Mouse (Mus musculus) kidney, postnatal 36 days (tissue): ENCODE data around the gene Kidins220.

Source experiments
- DNase-seq, 2 experiments: peaks; one replicate each; pipeline ENCODE4 v3.0.0; 2021 to 2022; ENCODE audit warnings: mixed read lengths in 2 of 2

Gene Kidins220

DNA sequence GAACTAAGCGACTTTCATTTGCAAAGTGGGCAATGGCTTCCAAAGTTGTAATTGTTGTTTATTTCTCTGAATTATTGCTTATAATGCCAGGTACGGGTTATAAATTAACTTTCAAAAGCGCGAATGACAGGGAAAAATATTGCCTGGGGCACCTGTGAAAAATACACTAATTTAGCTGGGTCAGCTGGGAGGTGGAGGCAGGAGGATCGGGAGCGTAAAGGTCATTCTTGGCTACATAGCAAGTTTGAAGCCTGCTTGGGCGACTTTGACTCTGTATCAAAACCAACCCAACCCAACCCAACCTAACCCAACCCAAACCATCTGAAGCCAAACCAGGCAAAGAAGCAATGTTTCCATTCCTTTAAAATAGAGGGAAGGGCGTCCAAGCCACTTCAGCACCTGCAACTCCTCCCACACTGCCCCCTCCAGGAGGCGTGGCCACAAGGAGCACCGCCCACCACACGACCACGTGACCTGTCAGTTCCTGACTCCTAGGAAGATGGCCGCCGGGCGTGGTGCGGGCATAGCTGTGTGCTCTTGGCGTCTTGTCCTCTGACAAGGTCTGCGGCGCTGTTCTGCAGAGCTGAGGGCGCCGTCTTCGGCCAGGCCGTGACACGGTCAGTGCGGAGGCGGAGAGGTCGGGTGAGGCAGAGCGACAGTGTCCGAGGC is at the start of gene Kidins220:
Kidins220 (plus strand) TSS at position 480 of the 669 bp plus-strand sequence.
- DNase-seq = peak; percentile 96 to 99

DNA sequence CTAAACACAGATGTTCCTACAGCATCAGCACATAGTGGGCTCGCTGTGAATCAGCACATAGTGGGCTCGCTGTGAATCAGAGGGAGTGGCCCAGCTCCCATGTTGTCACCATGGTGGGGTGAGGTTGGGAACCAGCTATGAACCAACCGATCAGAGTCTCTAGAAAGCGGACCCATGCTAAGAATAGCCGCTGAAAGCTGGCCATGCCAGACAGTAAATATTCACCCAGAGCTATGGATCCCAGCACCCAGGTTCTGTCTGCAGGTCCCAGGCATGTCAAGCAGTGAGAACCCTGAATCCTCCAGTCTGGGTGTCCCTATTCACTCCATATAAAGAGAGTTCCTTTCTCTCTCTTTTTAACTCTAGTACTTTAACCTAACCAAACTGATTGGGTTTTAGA is 49.4 kb upstream of the Kidins220 start:
- DNase-seq = no peak

DNA sequence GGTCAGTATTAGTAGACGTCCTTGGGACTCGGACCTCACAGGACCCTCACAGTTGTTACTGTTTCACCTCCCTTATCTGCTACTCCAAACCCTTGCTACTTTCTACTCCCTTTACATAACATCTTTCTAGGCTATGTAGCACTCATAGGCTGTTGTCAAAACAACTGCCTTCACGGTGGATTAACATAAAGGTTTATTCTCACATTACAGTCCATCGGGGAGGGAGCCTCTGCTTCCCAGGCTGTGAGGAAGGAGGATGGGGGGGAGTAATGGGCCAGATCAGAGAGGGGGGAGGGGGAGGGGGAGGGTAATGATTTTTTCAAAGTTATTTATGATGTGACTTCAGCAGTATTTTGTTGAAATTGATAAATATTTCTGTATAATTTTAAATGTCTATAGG is 49.0 kb upstream of the Kidins220 start:
- DNase-seq = no peak

DNA sequence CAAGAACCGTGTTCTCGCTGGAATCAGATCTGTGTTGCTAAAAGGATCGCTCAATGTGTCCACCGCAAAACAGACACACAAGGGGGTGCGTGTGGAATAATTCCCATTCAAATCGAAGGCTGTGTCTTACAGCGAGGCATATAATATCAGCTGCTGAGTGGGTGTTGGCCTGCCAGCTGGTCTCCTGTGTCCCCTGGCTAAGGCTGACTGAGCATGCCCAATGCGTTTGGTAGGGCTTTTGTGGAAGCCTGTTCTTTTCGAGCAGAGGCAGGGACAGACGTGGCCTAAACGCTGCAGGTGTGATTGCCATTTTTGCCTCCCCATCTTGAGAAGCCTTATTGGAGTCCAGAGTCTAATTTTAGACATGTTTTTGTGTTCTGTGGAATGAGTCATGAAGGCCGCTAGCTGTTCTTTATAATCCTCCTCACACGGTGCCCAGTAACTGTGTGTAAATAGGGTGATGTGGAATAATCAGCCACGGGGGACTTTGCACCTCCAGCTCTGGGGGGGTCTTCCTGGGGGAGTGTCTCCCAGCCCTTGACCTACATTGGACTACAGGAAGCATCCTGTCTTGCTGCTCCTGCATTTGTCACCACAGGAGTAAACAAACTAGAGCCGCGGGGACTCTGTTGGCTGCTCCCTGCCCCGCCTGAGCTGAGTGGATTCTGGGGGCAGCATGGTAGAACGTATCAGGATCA is 46.5 kb upstream of the Kidins220 start:
- DNase-seq = peak in 1 of 2 experiments; percentile 20

DNA sequence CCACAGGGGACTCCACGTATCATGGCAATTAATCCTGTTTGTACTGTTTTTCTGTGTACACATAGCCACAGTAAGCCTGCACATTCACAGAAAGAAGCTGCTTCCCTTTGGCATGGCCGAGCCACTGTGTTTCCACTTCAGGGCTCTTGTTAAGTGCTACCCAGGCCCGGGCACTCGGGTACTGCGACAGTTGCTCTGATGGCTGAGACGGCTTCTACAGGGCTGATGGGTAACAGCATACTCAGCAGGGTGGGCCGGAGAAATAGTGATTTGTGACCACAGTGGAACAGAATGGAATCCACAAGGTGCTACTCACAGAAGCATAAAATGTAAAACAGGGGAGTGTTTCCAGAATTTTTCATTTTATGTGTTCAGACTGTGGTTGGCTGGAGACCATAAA is 45.7 kb upstream of the Kidins220 start:
- DNase-seq = no peak

DNA sequence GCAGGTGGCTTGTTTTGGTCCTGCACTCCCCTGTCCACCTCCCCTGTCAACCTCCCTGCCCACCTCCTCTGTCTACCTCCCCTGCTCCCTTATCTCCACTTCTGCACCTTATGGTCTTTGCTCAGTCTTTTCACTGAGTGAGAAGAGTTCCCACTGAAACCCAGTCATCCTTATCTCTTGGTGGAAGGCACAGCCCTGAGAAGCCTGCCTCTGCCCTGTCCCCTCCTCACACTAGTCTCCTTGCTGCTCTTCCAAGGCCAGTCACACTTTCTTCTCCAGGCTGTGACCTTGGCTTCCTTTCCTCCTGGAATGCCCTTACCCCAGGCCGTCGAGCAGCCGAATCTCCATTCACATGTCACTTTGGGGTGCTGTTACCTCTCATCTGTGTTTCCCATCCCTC is 44.0 kb upstream of the Kidins220 start:
- DNase-seq = no peak

DNA sequence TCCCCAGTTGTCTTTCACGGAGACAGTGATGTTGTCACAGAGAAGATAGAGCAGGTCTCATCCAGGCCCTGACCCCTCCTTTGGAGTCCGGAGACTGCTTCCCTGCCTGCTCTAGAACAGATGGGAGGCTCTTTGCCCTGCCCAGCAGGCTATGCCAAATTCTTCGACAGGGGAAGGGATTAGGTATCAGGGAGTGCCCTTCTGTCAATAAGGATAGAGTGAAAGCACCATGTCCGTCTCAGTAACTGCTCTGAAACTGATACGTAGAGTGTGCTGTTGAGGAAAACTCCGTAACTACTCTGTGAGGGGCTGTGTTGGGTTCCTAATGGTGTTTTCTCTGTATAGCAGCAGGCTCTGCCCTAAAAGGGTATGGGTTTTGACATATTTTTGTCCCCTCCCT is 42.6 kb upstream of the Kidins220 start:
- DNase-seq = no peak

DNA sequence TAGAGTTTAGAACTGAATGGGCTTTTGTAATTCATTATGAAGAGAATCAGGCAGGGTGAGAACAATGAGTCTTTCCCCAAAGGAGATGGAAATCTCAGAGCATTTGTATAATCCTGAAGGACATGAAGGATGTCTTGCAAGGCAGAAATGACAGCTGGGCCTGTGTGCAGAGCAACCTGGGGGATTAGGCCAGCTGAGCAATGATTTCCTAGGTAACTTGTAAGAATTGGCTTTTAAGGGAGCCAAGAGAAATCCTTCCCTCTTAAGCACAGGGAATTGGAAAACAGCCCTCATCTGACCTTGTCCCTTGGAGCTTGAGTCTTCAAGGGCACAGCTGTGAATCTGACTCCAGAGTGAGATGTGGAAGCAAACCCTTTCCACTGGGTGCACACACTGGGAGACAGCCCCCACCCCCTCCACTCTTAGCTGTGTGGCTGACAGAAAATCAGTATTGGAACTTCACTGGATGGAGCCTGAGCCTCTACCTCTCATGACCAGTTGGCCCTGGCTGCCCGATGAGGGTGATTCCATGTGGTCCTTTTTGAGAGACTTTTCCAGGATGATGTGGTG is 41.4 kb upstream of the Kidins220 start:
- no peak for DNase-seq

DNA sequence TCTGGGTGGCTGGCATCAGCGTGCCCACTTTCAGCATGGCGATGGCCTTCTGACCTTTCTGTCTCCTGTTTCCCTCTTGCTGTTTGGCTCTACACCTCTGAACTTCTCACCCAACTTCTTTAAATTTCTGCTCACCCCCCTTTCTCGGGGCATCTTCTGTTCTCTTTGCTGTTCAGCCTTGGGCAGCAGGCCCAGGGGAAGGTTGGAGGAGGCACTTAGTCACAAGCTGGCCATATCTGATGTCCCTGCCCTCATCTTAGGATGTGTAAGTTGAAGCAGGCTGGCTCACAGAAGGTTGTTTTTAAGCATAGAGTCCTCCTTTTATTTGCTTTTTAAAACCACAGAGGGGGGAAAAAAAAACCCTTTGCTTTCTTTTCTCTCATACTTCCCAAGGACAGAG is 40.7 kb upstream of the Kidins220 start:
- DNase-seq = no peak

DNA sequence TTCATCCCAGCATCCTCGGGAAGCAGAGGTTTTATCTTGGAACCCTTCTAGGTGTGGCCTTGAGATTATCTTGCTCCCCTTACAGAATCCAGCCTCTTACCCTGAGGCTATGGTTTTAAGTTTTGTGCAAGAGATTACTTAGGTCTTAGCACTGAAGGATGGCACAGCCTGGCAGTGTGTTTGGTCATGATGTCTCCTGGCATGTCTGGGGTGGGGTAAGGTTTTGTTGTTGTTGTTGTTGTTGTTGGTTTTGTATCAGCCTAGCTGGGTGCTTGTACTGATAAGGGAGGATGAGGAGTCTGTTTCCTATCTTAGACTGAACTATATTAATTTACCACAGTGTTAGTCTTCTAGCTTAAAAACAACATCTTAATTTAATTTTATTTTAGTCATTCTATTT is 38.4 kb upstream of the Kidins220 start:
- DNase-seq = no peak

DNA sequence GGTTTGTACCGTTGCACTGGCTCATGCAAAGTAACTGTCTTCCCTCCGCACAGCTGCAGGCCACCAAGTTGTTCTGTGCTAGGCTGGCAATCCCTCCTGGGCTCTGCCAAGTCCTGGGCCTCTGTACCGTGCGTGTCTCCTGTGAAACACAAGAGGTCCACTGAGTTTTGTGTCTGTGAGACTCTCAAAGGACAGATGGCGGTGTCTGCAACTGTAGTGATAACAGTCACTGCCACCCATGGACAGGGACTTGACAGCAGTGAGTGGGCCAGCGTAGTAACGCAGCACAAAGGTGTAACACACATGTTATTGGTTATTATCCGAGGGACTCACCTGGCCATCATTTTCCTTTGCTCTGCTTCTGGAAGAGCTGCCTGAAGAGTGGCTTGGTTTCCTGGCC is 35.4 kb upstream of the Kidins220 start:
- DNase-seq = no peak

DNA sequence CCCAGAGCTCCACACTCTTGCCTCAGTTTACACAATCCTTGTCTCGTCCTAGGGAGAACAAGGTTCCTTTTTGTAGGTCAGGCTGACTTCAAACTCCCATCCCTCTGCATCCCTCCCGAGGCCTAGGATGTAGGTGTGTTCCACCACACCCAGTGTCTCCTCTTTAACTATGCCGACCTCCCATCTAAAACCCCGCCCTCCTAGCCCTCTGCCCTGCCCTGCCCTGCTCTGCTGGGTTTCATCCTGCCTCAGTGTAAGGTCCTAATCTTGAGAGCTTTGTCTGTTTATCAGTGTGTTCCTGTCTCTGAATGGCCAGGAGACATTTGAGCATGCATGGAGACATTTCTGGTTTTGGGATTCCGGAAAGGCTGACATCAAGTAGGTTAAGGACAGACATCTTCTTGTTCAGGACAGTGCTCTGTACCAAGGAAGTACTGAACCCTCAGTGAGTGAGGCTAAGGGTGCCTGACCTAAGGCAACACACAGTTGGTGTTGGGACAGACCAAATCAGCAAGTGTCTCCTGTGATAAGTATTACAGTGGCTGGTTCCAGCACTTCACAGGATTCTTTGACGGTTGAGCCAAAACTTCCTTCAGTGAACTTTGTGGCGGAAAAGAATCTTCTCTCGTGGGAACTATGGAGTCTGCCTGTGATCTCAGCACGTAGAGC is 32.0 kb upstream of the Kidins220 start:
- DNase-seq = no peak

DNA sequence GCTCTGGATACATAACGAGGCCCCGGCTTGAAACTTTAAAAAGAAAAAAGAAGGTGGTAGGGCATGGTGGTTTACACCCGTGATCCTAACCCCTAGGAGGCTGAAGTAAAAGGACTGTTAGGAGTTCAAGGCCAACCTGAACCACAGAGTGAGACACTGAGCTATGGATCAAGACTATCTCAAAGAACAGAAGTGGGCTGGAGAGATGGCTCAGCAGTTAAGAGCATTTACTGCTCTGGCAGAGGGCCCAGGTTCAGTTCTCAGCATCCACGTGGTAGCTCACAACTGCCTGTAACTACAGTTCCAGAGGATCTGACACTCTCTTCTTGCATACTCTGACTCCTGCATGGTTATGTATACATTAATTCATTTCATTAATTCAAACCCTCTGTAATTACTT is 31.3 kb upstream of the Kidins220 start:
- DNase-seq = no peak

DNA sequence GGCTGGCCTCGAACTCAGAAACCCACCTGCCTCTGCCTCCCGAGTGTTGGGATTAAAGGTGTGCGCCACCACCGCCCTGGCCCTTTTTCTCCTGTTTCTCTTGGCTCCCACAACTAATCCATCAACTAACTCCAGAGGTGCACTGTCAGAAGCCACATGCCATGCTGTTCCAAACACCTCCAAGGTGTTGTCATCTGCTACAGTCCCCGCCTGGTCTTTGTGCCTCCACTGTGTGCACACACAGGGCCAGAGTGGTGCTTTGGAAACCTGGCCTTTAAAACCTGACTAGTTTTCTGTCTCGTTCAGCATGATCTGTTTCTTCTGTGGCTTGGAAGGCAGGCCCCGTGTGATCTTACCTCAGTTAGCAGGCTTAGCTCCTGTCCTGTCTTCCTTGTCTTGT is 30.1 kb upstream of the Kidins220 start:
- no peak for DNase-seq

DNA sequence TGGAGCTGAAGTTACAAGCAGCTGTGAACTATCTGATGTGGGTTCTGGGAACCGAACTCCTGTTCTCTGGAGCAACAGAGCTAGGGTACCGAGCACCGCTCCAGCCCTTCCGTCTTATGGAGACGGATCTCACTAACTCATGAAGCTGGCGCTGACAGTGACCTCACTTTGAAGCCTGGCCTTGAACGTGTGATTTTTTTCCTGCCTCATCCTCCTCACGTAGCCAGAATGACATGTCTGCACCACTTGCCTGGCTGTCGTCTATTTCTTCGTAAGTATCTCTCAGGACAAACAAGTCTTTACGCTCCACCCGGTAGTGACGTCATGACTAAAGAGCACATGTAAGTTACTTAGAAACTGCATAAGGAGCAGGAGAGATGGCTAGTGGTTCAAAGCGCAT is 27.7 kb upstream of the Kidins220 start:
- DNase-seq = no peak

DNA sequence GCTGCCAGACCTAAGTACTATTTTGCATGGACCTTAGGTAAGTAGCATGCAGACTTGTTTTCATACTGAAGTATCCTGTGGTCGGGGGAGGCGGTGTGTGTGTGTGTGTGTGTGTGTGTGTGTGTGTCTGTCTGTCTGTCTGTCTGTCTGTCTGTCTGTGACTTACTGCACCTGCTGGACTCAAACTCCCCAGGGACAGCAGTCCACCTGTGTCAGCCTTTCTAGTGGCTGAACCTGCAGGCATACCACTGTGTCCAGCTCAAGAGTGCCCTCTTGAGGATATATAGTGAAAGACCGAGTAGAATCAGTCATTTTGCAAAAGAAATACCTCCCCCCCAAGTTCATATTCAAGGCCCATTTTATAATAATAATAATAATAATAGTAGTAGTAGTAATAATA is 26.4 kb upstream of the Kidins220 start:
- peak; percentile 49 to 51 for DNase-seq

DNA sequence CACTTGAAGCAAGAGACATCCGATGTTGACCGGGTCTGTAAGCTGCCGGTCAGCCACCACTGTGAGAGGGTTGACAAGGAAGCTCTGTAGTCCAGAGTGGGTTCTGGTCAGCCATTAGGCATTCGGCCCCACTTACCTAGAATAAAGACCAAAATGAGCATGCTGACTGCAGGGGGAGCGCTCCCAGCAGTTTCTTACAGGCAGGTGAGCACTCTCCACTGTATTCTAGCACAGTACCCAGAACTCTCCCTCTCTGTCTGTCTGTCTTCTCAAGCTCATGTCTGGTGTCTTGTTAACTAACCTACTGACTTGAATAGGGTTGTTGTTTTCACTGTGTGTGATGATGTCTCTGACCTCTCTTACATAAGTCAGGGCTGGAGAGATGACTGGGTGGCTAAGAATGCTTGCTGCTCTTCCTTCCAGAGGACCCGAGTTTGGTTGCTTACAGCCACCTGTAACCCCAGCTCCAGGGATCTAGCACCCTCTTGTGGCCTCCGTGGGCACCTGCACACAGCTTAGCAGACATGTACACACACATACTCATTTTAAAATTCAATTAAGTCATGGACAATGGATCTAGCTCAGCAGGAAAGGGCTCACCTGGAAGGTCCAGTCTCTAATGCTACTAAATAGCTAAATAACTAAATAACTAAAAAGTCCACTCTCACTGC is 24.2 kb upstream of the Kidins220 start:
- DNase-seq = peak in 1 of 2 experiments; percentile 49

DNA sequence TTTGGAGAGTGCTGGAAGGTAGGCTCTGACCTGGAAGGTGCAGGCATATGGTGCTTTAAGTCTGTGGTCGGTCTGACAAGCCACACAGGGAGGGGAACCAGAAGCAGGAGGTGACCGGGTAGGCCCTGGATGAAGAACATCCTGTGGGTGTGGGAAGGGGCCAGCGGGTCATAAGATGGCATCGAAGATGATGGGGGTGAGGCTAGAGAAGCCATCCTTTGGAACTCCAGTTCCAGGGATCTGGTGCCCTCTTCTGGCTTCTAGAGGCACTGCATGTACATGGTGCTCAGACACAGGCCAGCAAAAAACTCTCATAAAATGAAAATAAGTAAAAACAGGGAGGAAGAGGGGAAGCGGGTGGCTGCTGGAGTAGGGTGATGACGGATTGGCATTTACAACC is 22.6 kb upstream of the Kidins220 start:
- peak; percentile 64 to 86 for DNase-seq

DNA sequence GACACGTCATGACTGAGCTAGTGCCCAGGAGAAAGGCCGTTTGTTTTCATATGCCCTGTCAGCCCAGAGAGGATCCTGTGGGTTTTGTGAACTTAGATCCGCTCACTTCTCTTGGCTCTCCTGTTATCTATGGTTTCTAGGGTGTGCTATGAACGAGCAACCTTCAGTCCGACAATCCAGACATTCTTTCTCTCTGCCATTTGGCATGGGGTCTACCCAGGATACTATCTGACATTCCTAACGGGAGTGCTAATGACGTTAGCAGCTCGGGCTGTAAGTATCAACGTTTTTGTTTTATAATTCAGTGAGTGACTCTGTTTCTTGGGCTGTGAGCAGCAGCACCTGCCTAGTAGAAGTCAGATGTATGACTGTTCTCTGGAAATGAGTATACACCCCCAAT is 19.6 kb upstream of the Kidins220 start:
- DNase-seq = no peak

DNA sequence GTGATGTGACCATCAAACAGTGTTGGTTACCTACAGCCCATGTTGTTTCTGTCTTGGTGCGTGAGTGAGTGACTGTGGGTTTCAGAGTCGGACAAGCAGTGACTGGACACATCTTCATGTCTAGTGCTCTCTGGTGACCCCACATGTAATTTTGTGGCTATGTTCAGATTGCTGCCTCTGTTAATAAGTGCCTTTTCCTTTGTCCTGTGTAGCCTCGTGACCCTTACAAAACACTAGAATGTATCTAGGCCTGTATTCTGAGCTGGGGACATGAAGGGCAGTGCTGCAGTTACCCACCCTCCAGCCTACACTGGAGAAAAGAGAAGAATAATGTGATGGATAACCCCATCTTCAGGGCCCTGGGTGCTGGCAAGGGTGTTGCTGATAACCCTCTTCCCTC is 16.2 kb upstream of the Kidins220 start:
- DNase-seq = peak; percentile 25 to 53

DNA sequence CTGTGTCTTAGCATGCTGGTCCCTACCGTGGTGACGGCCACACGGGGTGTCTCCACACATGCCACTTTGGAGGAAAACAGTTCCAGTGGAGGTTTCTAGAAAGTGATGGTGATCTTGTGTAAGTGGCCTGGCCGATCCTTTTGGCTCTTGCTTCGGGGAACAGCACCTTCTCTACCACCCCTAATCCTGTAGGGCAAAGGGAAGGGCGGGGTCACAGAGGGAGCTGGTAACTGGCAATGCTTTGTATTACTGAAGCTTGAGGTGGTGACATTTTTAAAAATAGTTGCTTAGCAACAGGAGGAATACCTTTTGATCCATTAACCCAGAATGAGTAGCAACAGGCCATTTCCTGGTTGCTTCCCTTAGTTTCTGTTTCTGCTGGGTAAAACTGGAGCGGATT is 12.9 kb upstream of the Kidins220 start:
- peak in 1 of 2 experiments; percentile 22 for DNase-seq

DNA sequence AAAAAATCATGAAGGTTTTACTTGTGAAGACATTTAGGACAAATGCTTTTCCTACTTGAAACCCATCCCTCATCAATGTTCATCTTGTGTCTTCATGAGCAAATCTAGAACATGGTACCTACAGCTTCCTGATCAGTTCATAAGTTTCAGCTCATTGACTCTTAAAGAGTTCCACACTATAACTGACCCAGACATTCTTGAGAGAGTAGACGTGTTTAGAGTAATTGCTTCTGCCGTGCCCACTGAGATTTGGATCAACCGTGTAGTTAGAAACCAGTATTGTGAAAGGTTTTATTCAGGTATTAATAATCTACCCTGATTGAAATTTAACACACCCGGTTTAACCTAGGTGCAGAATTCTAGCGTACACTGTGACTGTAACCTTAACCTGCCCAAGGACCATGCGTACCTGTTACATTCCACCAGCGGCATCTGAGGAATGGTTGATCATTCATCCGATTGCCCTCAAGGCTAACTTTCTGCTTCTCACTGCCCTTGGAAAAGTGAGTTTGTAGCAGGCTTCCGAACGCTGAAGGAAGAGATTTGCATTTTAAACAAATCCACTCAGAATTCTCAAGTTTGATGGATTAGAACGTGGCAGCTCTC is 12.3 kb upstream of the Kidins220 start:
- peak; percentile 69 to 92 for DNase-seq
